Mouse (Mus musculus) G1E-ER4 (cell line): Measurements from ENCODE around the gene Filip1l. TPM values are rescaled to one million over a fixed set of nuclear protein-coding genes. Genes with fewer than 3 reads are reported as not detected.

Experiments
- GATA1 ChIP-seq: IDR thresholded peaks from one replicate; pipeline ENCODE4 v1.8.0; 2012; ENCODE audit warnings: low read length, inconsistent platforms
- polyA plus RNA-seq: library from polyadenylated mRNA; stranded (reverse); fragments of >175 nt; gene quantifications from 2 replicates; pipeline ENCODE4 v1.2.3, GENCODE M21; 2012

Filip1l gene
- polyA plus RNA-seq, 1 experiment: not detected

GRCm38 (mm10) chr16:57434640-57435039 is 81.7 kb downstream of the Filip1l start:
- TF ChIP-seq GATA1: no peak

- no peak for TF ChIP-seq GATA1
Observed at GRCm38 (mm10) chr16:57437523-57438287, 84.8 kb downstream of the Filip1l start.

GRCm38 (mm10) chr16:57438288-57438685 is 85.4 kb downstream of the Filip1l start:
- no peak for TF ChIP-seq GATA1

- no peak for TF ChIP-seq GATA1
Observed at GRCm38 (mm10) chr16:57439206-57439605, 86.3 kb downstream of the Filip1l start.

GRCm38 (mm10) chr16:57440706-57441437 is 88.0 kb downstream of the Filip1l start:
- no peak for TF ChIP-seq GATA1

GRCm38 (mm10) chr16:57445096-57446094 is 92.5 kb downstream of the Filip1l start:
- no peak for TF ChIP-seq GATA1

GRCm38 (mm10) chr16:57453009-57453408 is 100.1 kb downstream of the Filip1l start:
- TF ChIP-seq GATA1: no peak

- TF ChIP-seq GATA1: no peak
Observed at GRCm38 (mm10) chr16:57454106-57454763, 101.3 kb downstream of the Filip1l start.

GRCm38 (mm10) chr16:57455573-57455972 is 102.7 kb downstream of the Filip1l start:
- TF ChIP-seq GATA1: no peak

- TF ChIP-seq GATA1: no peak
Observed at GRCm38 (mm10) chr16:57456003-57456402, 103.1 kb downstream of the Filip1l start.

GRCm38 (mm10) chr16:57465386-57465913 is 112.6 kb downstream of the Filip1l start:
- no peak for TF ChIP-seq GATA1

- no peak for TF ChIP-seq GATA1
Observed at GRCm38 (mm10) chr16:57469301-57469700, 116.4 kb downstream of the Filip1l start.

- TF ChIP-seq GATA1: no peak
Observed at GRCm38 (mm10) chr16:57469869-57470268, 117.0 kb downstream of the Filip1l start.

- TF ChIP-seq GATA1: no peak
Observed at GRCm38 (mm10) chr16:57470286-57470830, 117.5 kb downstream of the Filip1l start.

GRCm38 (mm10) chr16:57471071-57471470 is 118.2 kb downstream of the Filip1l start:
- no peak for TF ChIP-seq GATA1
